28 mouse cellular contexts compared by ENCODE assay signal in the genomic region with DNA sequence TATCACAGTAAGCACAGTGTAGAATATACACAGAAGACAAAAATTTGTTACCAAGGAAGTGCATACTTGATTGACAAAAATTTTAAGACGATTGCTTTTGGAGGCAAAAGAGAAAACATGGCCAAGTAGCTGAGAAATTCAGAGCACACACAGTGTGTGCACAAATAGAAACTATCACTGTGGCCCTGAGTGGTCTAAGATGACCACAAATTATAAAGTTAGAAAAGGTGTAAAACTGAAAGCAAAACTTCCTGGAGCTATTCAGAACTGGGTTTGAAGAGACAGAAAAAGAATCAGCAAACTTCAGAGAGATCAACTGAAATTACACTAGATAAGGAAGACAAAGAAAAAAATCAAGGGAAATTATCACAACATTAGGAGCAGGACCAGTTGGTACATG.
"Had no signal": no experiment of that assay in that cellular context is flagged by ENCODE, and none has a peak within 500 bp of the region (broad histone marks: within the 10 kb centered on the region; RNA-seq: fewer than 3 reads in every experiment).

No protein-coding gene starts in this region.

- DNase-seq: gastrocnemius, postnatal 14 days; gastrocnemius, postnatal 36 days; heart, adult 11 months; heart, adult 2 months; heart, postnatal 4 days; kidney, adult 18-20 months; kidney, adult 8-10 months; kidney, postnatal 10 days; kidney, postnatal 25 days; kidney, postnatal 4 days; layer of hippocampus, adult 9-11 months; layer of hippocampus, postnatal 36 days; liver; liver, embryonic 13.5 days; liver, postnatal 0 days had no signal

- H3K36me3 ChIP-seq: heart, embryonic 13.5 days; heart, embryonic 15.5 days; hindbrain, embryonic 10.5 days; hindbrain, embryonic 13.5 days; hindbrain, embryonic 15.5 days; intestine, embryonic 15.5 days; limb, embryonic 10.5 days; limb, embryonic 12.5 days; liver, embryonic 13.5 days; liver, embryonic 15.5 days had no signal

- H3K4me2 ChIP-seq: heart, embryonic 11.5 days; heart, embryonic 13.5 days; heart, embryonic 15.5 days; hindbrain, embryonic 13.5 days; hindbrain, embryonic 15.5 days; intestine, embryonic 15.5 days; limb, embryonic 12.5 days; liver, embryonic 11.5 days; liver, embryonic 13.5 days; liver, embryonic 15.5 days had no signal

- H3K27ac ChIP-seq: heart, adult 2 months; heart, embryonic 13.5 days; heart, embryonic 15.5 days; hindbrain, embryonic 10.5 days; hindbrain, embryonic 13.5 days; hindbrain, embryonic 15.5 days; intestine, embryonic 15.5 days; layer of hippocampus, adult 2 months; limb, embryonic 10.5 days; limb, embryonic 12.5 days; liver, embryonic 13.5 days; liver, embryonic 15.5 days had no signal

- H3K9me3 ChIP-seq: heart, embryonic 13.5 days; heart, embryonic 15.5 days; hindbrain, embryonic 10.5 days; hindbrain, embryonic 13.5 days; hindbrain, embryonic 15.5 days; intestine, embryonic 15.5 days; limb, embryonic 10.5 days; limb, embryonic 12.5 days; liver, embryonic 13.5 days; liver, embryonic 15.5 days had no signal

- ATAC-seq: intestine, embryonic 15.5 days; intestine, postnatal 0 days; liver, postnatal 0 days had no signal

- H3K9ac ChIP-seq: heart, embryonic 13.5 days; heart, embryonic 15.5 days; hindbrain, embryonic 13.5 days; hindbrain, embryonic 15.5 days; intestine, embryonic 15.5 days; limb, embryonic 12.5 days; liver, embryonic 13.5 days; liver, embryonic 15.5 days; liver, postnatal 0 days had no signal

- H3K4me3 ChIP-seq: heart, adult 2 months; heart, embryonic 13.5 days; heart, embryonic 15.5 days; hindbrain, embryonic 10.5 days; hindbrain, embryonic 13.5 days; hindbrain, embryonic 15.5 days; intestine, embryonic 15.5 days; layer of hippocampus, adult 2 months; limb, embryonic 10.5 days; limb, embryonic 12.5 days; liver, embryonic 13.5 days; liver, embryonic 15.5 days had no signal

- H3K27me3 ChIP-seq: heart, embryonic 13.5 days; heart, embryonic 15.5 days; hindbrain, embryonic 13.5 days; hindbrain, embryonic 15.5 days; intestine, embryonic 15.5 days; limb, embryonic 12.5 days; liver, embryonic 13.5 days; liver, embryonic 15.5 days had no signal

- H3K4me1 ChIP-seq: heart, embryonic 13.5 days; heart, embryonic 15.5 days; hindbrain, embryonic 10.5 days; hindbrain, embryonic 13.5 days; hindbrain, embryonic 15.5 days; intestine, embryonic 15.5 days; limb, embryonic 10.5 days; limb, embryonic 12.5 days; liver, embryonic 13.5 days; liver, embryonic 15.5 days had no signal
